Mouse (Mus musculus) midbrain, embryonic 12.5 days (tissue): Measurements from ENCODE around the gene Zfp42. TPM values are rescaled to one million over a fixed set of nuclear protein-coding genes. Genes with fewer than 3 reads are reported as not detected.

Experiments used
- polyA plus RNA-seq: library from polyadenylated mRNA; unstranded; fragments of >200 nt; fragmentation: Nextera tagmentation; extraction: Ambion mirVana; gene quantifications from 2 replicates; pipeline ENCODE4 v1.2.1, GENCODE M21; 2016

The Zfp42 gene
- polyA plus RNA-seq, 1 experiment from 2014 or later = not detected

Other genes starting within 250 kb of the Zfp42 start
- not detected in 2 replicates for gene Triml1, start 165.5 kb downstream of the Zfp42 start, polyA plus RNA-seq
- gene Triml2, start 126.4 kb downstream of the Zfp42 start, polyA plus RNA-seq = not detected in 2 replicates
- not detected in 2 replicates for gene Adam26b, start 221.1 kb upstream of the Zfp42 start, polyA plus RNA-seq